8 mouse cellular contexts compared by ENCODE assay signal in genomic region chr7:63671904-63672303, GRCm38 (mm10).
DNase-seq lines count a peak whose midpoint lies in the region; ATAC-seq and TF ChIP-seq lines count a peak whose summit lies in the region.

No protein-coding gene starts in this region.

- peak; percentile 1 to 2 for DNase-seq in spleen, postnatal 36 days (ENCODE audit: low spot score in 2 of 2)
- DNase-seq in spleen, postnatal 4 days (ENCODE audit: low spot score in 2 of 2): no peak
- DNase-seq in cerebellum, postnatal 14 days: peak; percentile 83 to 86
- DNase-seq in kidney, adult 2 months: peak; percentile 71
- peak; percentile 65 for DNase-seq in left cerebral cortex, postnatal 4 days
- DNase-seq in midbrain, postnatal 0 days (ENCODE audit: low spot score): peak; percentile 91
- DNase-seq in testis, postnatal 10 days (ENCODE audit: low spot score): peak; percentile 60

- no peak overlapping the region for H3K4me3 ChIP-seq in kidney, adult 2 months (ENCODE audit: insufficient read depth, low read depth, low read length)
- no peak overlapping the region for H3K4me3 ChIP-seq in midbrain, postnatal 0 days (ENCODE audit: low read depth, low read length)

- H3K36me3 ChIP-seq in kidney, adult 2 months (ENCODE audit: control insufficient read depth, insufficient read depth, low read length): no peaks in the 10 kb centered on the region
- H3K36me3 ChIP-seq in midbrain, postnatal 0 days (ENCODE audit: insufficient read depth, low read length): no peaks in the 10 kb centered on the region

- no peak for TF ChIP-seq POLR2A in kidney, adult 2 months (IDR thresholded peaks at IDR 0.05; ENCODE audit: low read depth, low read length)

- no peaks in the 10 kb centered on the region for H3K9me3 ChIP-seq in midbrain, postnatal 0 days (ENCODE audit: low read length)

- no peak overlapping the region for H3K4me2 ChIP-seq in midbrain, postnatal 0 days (ENCODE audit: low read depth, low read length, poor library complexity, severe bottlenecking)

- no peaks in the 10 kb centered on the region for H3K27me3 ChIP-seq in kidney, adult 2 months (replicated peaks; ENCODE audit: control insufficient read depth, insufficient read depth, low read length)
- no peaks in the 10 kb centered on the region for H3K27me3 ChIP-seq in midbrain, postnatal 0 days (ENCODE audit: insufficient read depth, low read length)

- H3K27ac ChIP-seq in kidney, adult 2 months (ENCODE audit: insufficient read depth, low read depth, low read length): no peak overlapping the region
- no peak overlapping the region for H3K27ac ChIP-seq in midbrain, postnatal 0 days (ENCODE audit: low read depth, low read length)

- H3K9ac ChIP-seq in midbrain, postnatal 0 days (replicated peaks; ENCODE audit: low read length, poor library complexity, severe bottlenecking): no peak overlapping the region

- WGBS in kidney, adult 2 months: 26% methylated on average over 3 of the region's 3 CpGs
- 28% methylated on average over 3 of the region's 3 CpGs for WGBS in midbrain, postnatal 0 days

- intact Hi-C loops in left cerebral cortex, postnatal 4 days (cut with DNase I): loop anchor here (5.0 kb wide), 2 partner anchors 225 to 350 kb away; no protein-coding TSS in a partner anchor

- TF ChIP-seq CTCF in kidney, adult 2 months (conservative IDR thresholded peaks at IDR 0.05; ENCODE audit: insufficient read depth, insufficient read length, low read depth, low read length): peak; percentile 74
- peak; percentile 91 for TF ChIP-seq CTCF in midbrain, postnatal 0 days (IDR thresholded peaks at IDR 0.05)

- ATAC-seq in granulocyte monocyte progenitor cell, adult 5-6 weeks (replicated peaks; ENCODE audit: poor library complexity, severe bottlenecking): peak; percentile 73
- ATAC-seq in midbrain, postnatal 0 days (ENCODE audit: low FRiP score): peak; percentile 65

- H3K4me1 ChIP-seq in kidney, adult 2 months (ENCODE audit: control insufficient read depth, insufficient read depth, low read length): no peaks in the 10 kb centered on the region
- peaks cover 14% of the 10 kb centered on the region for H3K4me1 ChIP-seq in midbrain, postnatal 0 days (ENCODE audit: insufficient read depth, low read length)

Comparison
In these comparisons a context has a peak if more than half of its experiments do, and no peak if none do; other contexts are left out.
1. DNase-seq: peak in spleen, postnatal 36 days (2 of 2), cerebellum, postnatal 14 days (2 of 2), kidney, adult 2 months (single experiment), left cerebral cortex, postnatal 4 days (single experiment), midbrain, postnatal 0 days (single experiment) and testis, postnatal 10 days (single experiment); none in spleen, postnatal 4 days (0 of 2).